ENCODE assay signal across 2 mouse cellular contexts in the genomic region with DNA sequence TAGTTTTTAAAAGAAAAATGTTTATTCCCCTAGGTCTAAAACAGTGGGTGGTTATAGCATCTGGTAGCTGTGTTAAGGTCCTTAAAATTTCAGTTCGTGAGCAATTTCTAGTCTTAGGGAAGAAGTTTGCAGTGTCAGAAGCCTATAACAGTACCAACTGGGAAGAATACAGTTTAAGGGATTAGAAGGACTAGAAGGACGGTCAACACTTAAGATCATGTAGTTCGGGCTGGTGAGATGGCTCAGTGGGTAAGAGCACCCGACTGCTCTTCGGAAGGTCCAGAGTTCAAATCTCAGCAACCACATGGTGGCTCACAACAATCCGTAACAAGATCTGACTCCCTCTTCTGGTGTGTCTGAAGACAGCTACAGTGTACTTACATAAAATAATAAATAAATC.
TF ChIP-seq lines count a peak whose summit lies in the region.

No protein-coding gene starts in this region.

TF ChIP-seq in CH12.LX, 34 proteins besides CTCF, POLR2A, EP300 and RAD21:
- TF ChIP-seq TBP (conservative IDR thresholded peaks at IDR 0.05; ENCODE audit: low read depth, low read length) = peak; percentile 71; the same call in 1 of the 2 replicates
TF ChIP-seq in CH12.LX: peak in this region for 1; not testable (repeated sequence) for 33.

TF ChIP-seq in MEL, 35 proteins besides CTCF, POLR2A, EP300 and RAD21:
- TF ChIP-seq MXI1 (IDR thresholded peaks at IDR 0.05; ENCODE audit: low read depth, low read length) (0 out of 2 replicates have a peak, but pooled peaks have one; percentile 12), MYC (IDR thresholded peaks at IDR 0.05; ENCODE audit: low read depth, low read length) (peak; percentile 51; the same call in 1 of the 2 replicates), SIN3A (IDR thresholded peaks at IDR 0.05; ENCODE audit: low read length) (peak; percentile 41; the same call in 1 of the 2 replicates), MAX (IDR thresholded peaks at IDR 0.05; ENCODE audit: low read length) (0 out of 2 replicates have a peak, but pooled peaks have one; percentile 20), TBP (IDR thresholded peaks at IDR 0.05; ENCODE audit: low read depth, low read length) (peak; percentile 88)
